Mouse (Mus musculus) lung, postnatal 10 days (tissue): ENCODE data around the gene Znrf1.

Experiments
- DNase-seq: peaks from one replicate; pipeline ENCODE4 v3.0.0; 2021

The Znrf1 gene

DNA sequence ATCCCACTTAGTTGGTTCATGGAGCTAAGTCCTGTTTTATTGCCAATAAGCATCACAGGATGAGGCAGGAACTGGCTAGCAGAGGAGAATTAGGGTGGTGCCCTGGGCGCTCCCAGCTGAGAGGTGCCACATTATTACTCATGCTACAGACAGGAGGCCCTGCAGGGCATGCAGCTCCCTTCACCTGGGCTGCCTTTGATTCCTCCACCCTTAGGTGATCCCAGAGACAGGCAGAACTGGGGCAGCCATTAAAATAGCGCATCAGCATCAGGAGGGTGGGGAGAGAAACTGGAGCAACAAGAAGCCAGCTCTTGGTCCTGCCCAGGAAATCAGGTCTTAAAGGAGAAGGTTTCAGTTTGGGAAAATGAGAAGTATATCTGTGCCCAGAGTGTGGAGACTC lies 69.1 kb downstream of the Znrf1 start:
- no peak for DNase-seq

DNA sequence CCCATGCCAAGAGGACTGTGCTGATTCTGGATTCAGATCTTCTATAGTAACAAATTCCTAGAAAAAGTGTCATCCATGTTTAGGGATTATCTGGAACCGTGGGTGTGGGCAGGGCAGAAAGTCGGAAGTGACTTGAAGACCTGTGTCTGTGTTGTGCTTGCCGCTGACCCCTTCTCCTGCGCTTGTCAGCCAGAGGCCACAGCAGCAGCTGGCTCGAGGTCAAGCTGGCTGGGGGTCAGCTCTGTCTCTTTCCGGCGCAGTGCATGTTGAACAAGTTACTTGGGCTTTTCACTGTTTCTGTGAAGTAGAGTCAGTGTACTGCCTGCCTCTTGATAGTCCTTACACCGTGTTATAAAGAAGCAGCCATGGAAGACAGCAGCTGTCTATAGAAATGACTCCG lies 71.1 kb downstream of the Znrf1 start:
- DNase-seq, result peak; percentile 22

DNA sequence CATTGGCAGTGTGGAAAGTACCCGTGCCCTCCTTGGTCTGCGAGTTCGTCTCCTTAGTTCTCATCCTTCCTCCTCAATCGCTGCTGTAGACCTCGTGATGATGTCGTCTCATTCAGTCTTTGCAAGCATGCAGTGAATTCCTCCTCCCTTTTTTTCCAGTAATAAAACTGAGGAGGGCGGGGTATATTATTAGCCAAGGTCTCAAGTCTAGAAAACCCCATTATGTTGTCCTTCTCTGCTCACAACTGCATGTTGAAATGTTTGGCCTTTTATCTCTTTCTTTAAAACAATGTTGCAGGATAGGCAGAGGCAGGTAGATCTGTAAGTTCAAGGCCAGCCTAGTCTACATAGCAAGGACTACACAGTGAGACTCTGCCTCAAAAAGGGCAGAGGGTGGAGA lies 71.5 kb downstream of the Znrf1 start:
- no peak for DNase-seq

DNA sequence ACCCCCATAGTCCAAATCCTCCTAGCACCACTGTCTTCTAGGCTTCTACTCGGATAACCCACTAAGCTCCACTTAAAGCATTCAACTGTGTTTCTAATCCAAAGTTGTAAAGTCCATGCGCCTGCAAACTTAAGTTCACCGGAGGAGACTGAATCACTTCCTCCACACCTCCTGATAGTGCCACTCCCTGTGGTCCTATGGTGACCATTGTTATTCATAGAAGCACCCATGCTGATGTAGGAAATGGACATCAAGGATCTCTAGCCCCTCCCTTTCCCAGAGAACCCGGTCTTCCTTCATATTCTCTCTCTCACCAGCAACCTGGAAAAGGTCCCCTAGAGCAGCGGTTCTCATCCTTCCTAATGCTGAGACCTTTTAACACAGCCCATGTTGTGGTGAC lies 77.3 kb downstream of the Znrf1 start:
- DNase-seq, result no peak

DNA sequence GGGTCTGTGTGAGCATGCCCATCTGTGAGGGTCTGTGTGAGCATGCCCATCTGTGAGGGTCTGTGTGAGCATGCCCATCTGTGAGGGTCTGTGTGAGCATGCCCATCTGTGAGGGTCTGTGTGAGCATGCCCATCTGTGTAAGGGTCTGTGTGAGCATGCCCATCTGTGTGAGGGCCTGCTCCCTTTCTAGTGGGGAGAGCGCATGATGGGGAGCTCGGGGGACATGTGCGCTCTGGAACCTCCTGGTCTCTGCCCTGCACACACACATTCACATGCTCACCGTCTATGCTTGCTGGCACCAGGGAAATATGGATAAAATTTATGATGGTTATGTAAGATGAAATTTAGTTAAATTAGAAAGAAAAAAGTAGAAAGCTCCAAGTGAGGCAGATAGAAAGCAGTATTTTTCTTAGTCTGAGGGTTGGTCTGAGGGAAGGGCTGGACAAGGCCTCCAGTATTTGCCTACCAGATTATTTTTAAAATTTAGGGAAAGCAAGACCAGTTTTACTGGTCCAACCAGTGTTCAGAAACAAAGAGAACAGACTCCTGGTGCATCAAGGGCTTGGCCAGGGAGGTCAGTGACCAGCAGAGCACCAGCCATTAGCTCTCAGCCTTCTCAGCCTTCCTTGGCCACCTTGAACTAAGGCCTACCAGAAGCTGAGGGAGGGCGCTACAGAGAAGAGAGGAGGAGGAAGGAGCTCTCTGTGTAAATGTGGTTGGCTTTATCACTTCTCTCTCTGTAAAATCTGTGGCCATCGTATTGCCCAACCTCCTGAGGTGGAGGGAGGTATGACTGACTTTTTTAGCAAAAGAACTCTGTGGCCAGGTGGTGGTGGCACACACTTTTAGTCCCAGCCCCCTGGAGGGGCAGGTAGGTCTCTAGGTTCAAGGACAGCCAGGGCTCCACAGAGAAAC lies 79.1 kb downstream of the Znrf1 start:
- DNase-seq, result no peak

DNA sequence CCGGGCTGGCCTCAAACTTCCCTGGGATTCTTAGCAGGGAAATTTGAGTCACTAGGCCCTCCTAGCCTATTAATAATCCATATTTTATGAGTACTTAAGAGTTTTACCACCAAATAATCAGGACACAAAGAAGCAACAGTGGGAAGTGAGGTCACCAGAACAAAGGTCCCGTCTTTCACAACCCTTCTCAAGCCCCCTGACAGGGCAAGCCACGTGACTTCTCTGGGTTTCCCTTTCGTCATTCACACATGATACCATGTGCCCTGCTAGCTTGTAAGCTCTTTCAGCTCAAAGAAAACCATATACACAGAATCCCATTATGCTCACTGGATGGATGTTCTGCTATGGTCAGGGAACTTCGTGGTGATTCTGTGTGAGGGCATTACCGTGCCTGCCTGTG lies 81.9 kb downstream of the Znrf1 start:
- DNase-seq, result no peak

DNA sequence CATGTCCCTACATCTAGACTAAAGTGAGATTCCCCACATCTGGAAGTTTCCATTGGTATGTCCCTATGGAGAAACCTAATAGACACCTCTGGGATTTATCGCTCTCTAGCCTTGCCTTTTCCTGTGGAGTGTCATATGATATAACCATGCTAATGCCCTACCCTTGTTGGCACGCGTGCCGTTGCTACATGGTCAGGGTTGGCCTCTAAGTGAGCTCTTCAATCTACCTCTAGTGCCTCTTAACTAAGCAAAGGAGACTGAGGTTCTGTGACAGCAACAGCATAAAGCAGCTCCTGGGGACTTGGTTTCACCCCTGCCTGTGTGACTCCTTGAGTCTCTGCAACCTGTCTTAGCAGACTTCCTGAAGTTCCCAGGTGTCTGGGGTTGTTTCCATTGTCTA lies 82.4 kb downstream of the Znrf1 start:
- peak; percentile 41 for DNase-seq

DNA sequence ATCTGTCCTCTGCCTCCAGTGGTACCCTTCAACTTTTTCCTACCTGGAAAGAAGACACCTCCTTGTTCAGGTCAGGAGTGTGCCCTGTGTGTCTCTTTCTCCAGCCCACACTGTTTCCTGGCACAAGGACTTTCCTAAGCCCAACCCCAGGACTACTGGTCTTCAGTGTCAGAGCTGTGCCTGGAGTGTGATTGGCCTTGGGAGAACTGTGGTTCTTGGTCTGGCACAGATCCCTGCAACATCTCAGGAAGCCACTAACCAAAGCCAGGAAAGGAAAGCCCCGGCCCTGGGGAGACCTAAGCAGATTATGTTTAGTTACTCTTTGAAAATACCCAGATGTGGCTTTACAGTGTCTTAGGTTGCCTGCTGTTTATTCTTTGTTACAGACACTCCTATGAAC lies 84.0 kb downstream of the Znrf1 start:
- no peak for DNase-seq

DNA sequence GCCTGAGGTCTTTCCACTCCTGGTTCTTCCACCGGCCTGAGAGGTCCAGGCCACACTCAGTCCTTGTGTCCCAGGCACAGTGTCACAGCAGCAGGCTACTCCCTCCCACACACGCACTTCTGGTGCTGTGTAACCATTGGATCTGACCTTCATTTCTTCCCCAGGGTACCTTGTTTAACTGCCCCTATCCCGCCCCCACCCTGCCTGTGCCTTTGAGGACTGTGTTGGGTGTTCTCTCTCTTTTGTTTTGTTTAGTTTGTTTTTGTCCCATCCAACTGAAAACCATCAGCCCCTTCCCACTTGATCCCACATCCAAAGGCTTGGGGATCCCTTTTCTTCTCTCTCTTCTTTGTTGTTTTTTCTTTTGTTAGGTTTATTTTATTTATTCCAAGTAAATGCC lies 86.2 kb downstream of the Znrf1 start:
- no peak for DNase-seq

DNA sequence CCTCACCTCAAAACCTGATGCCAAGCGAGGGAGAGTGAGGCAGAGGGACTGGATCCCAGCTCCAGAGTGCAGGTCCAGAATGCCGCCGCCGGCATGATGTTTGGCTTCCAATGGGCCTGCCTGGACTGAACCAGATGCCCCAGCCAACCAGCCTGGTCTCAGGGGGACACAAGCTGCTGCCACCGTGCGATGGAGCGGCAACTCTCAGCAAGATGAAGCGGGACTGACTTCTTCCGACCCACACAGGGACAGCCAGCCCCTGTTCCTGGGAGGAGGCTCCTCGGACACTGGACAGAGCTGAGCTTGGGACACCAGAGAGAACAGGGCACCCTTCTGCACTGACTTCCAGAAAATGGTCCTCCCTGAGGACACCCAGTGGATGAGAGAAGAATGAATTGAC lies 86.7 kb downstream of the Znrf1 start:
- no peak for DNase-seq

DNA sequence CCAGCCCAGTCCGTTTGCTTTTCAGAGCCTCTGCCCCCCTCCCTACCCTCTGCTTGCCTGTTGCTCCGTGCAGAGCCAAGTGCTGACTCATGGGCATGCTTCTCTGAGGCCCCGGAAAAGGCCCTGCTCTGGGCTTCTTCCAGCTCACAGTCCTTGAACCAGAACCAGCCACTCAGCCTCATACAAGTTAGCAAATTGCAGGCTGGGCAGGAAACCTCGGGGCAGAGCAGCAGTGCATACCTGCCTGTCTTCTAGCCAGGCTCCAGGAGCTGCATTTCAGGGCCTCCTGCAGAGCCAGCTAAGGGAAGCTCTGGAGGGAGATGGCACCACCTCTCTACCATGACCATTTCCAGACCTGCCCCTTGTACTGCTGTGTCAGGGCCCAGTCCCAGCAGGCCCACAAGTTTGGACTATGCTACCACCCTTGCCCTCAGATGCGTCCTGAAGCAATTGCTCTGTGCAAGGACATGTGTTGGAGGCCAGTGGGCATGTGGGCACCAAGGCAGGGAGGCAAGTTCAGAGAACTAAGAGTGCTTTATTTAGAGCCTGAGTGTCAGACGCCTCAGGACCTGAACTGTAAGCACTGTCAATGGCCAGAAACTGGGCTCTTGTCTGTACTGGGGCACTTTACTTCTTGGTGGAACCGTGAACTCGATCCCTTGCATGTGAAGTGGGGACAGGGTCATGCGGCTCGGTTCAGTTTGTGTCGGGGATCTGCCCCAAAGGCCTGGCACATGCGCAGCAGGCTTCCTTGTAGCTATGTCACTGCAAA lies 88.4 kb downstream of the Znrf1 start:
- peak; percentile 74 for DNase-seq

DNA sequence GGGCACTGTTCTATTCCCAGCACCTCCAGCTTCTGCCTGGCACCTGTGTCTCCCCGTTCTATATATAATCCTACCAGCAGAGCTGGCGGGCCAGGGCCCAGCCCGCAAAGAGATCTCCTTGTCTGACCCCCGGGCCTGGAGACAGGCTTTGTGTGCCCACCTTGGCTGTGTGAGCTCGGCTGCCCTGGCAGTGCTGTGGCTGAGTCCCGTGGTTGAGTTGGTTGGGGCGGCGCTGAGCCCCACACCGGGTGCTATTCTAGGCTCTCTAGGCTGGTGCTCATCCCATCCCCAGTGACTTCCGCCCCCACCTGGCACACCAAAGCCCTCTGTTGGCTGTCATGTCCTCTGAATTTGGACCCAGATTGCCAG lies 88.9 kb downstream of the Znrf1 start:
- no peak for DNase-seq

DNA sequence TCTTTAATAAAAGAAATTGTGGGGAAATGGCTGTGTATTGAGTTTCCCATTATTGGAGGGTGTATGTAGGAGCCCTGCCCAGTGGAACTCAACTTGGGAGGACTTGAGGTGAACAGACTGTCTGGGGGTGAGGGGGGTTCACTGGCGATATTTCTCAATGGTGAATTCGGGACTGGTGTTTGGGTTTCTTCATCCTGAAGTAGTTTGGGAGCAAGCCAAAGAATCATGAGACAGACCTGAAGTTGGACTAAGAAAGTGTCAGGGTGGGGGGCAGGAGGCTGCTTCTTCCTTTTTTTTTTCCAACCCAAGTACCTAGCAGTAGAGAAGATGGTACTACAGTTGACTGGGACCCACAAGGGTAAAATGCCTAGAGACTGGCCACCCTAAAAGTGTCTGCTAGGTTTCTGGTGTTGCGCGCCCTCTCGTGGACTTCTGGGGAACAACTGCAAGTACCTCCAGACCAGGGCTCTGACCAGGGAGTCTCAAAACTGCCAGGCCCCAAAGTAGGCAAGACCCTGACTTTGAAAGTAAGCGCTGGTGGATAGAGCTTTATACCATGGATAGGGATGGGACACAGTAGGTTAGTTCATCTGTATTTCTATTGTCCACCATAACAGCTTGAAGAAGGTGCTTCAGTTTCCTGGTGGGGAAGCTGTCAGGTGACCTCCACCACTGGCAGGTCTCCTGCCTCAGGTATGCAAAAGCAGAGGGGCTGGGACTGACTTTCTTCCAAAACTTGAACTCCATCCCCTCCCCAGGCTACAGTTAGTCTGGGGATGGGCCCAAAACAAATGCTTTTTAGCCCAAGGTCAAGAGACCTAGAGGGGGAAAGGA lies 90.0 kb downstream of the Znrf1 start:
- peak; percentile 82 for DNase-seq

DNA sequence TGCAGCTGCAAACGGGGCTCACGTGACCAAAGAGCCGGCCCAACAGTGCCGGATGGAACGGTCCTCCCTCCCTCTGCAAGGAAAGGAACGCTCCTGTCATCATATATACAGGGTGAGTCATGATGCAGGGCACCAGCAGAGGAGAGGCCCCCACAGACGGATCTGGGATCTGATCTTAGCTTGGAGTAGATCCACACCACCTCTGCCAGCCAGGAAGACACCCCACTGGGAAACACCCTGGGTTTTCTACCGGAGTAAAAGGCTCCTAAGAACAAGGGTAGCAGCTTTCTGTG lies 90.6 kb downstream of the Znrf1 start:
- no peak for DNase-seq

DNA sequence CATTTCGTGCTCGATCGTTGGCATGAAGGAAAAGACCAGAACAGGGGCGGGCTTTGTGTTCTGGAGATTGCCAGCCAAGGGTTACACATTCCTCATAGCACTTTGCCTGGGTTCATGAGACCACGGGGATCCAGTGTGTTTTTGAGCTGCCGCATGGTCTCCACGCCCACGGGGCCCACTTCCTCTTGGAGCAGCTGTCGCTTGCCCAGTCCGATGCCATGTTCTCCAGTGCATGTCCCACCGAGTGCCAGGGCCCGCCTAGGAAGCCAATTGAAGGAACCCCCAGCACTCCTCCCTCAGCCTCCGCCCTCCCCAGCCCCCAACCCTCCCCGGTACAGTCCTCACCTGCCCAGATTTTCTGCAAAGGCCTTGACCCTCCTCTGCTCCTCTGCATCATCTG lies 91.0 kb downstream of the Znrf1 start:
- DNase-seq, result no peak

DNA sequence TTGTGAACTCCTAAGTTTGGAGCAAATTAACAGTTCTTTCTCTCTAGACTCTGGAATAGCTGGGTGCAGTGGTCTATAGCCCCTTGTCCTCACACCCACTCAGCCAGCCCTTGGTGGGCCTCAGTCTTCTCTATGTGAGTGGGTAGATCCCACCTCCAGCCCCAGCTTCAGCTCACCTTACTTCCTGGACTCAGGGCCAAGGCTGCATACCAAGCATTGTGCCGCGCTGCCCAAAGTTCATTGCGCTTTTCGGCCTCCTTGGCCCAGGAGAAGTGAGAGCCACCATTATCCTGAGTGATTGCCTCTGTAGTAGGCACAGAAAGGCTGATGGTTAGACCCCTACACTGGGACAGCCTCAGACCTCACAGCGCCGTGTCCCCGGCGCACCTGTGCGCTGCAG lies 92.0 kb downstream of the Znrf1 start:
- no peak for DNase-seq

DNA sequence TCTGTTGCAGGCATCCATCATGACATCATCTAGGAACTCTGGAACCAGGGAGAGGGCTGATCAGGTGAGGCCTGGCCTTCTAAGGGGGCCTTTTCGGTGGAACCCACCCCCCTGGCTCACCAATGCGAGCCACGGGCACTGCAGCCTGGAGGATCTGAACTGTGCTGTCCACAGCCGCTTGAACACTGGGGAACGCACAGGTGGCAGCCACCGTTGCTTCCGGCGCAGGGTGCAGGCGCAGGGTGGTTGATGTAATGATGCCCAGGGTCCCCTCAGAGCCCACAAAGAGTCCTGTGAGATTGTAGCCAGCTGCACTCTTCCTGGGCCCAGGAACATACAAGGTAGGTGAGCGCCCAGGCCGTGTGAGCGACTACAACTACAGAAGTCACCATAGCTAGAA lies 92.5 kb downstream of the Znrf1 start:
- DNase-seq, result no peak

DNA sequence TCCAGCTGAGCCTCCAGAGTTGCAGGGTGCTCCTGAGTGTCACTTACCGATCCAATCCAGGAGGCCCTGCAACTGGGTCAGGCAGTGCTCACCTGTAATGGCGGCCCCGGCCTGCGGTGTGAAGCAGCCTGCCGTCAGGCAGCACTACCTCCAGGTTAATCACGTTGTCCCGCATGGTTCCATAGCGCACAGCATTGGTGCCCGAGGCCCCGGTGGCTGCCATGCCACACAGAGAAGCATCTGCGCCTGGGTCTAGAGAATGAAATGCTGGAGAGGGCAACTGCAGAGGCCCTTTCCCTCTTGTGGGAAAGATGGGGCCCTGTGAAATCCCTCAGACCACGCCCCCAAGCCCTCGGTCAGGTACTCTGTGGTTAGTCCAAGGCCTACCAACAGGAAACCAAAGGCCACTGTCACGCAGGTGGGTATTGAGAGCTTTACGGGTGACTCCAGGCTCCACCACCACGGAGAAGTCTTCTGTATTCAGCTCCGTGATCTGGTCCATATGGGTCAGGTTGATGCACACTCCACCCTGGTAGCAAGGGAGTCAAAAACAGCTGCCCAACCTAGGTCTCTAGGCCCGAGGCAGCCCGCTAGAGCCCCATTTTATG lies 93.1 kb downstream of the Znrf1 start:
- no peak for DNase-seq

DNA sequence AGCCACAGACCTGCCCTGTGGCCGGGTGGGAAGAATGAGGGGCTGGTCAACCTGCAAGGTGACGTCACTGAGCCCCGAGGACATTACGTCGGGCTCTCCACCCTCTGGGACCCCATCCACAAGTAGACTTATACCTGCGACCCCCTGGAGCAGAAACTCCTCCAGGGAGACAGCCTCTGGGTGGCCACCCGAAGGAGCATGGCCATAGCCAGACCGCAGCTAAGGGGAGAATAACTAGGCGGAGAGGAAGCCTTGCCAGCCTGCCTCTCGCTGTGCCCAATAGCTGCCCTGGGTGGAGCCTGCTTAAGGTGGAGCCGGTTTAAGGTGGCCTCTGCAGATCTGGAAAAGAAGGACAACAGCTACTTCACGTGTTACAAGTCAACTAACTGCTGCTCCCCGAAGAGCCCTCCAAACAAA lies 94.2 kb downstream of the Znrf1 start, which contains the start of gene Ldhd:
Gene Ldhd (minus strand): TSS at position 270 of the 417 bp plus-strand sequence.
- DNase-seq, result peak; percentile 69

DNA sequence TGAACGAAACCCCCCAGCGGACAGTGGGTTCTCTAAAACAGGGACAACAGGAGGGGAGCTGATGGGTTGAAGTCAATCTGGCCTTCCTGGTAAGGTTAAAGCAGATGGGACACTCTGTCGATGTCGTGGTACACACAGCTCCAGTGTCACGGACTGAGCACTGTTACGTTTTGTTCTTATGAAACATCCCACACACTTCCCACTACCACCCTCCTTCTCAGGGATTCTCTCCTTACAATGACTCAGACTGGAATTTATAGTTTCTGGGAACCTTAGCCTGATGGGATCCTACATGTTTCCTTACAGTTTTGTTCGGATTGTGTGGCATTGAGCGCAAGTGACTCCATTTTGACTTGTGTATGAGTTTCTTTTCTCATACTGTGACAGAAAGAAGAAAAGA lies 95.7 kb downstream of the Znrf1 start:
- DNase-seq, result no peak

DNA sequence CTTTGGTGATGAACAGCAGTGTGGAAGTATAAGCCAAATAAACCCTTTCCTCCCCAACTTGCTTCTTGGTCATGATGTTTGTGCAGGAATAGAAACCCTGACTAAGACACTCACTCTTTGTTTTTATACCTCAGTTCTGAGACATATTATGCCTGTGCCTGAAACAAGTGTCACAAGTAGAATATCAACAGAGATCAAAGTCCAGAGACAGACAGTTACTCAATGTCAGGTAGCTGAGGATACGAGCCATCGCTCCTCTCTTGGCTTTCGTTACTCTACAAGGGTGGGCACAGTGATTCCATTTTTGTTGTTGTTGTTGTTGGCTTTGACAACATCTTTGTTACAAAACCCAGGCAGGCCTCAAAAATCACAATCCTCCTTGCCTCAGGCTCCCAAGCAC lies 97.1 kb downstream of the Znrf1 start:
- no peak for DNase-seq

DNA sequence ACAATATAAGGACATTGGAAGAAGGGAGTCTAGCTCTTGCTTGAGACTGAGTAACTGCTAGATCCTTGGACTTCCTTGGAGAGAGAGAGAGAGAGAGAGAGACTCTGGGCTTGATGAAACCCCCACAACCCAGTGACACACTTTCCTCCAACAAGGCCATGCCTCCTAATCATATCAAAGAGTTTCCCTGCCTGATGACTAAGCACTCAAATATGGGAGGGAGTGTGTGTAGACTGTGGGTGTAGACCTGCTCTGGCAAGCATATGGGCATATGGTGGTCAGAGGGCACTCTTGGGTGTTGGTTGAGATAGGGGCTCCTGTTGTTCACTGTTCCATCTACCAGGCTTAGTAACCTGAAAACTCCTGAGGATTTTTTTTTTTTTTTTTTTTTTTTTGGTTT lies 102.2 kb downstream of the Znrf1 start:
- no peak for DNase-seq

DNA sequence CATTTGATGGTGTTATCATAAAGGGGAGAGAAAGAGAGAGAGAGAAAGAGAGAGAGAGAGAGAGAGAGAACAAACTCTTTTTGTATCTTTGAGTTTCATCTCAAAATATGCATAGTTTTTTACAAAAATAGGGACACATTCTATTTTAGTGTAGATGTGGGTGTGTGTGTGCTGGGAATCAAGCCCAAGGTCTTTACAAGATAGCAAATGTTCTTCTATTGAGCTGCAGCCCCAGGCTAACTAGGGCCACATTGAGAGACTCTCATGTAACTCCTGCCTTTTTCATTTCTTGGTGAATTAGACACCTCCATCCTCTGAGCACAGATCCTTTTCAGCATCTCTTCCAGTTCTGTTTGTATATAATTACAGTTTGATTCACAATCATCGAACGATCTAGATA lies 105.2 kb downstream of the Znrf1 start:
- DNase-seq, result no peak
